Mouse (Mus musculus) midbrain, embryonic 16.5 days (tissue): Measurements from ENCODE around the gene Unc93a2. TPM values are rescaled to one million over a fixed set of nuclear protein-coding genes. Genes with fewer than 3 reads are reported as not detected.
"Not testable (repeated sequence)": the region's sequence is repeated elsewhere in the genome, so short reads cannot be mapped to it uniquely, and the experiment has no call there.

Experiments used
- ATAC-seq: fragments of 200-750 bp; cut with Nextera tagmentation; 2 replicates; pipeline ENCODE4 v1.8.0; 2017; ENCODE audit warnings: moderate TSS enrichment
- H3K27ac ChIP-seq: fragments of 300-500 bp; sonication (generic); 2 replicates; pipeline ENCODE4 v1.5.1; 2014; ENCODE audit warnings: mild to moderate bottlenecking, low read length, mixed read lengths
- H3K27me3 ChIP-seq: fragments of 300-500 bp; sonication (generic); 2 replicates; pipeline ENCODE4 v1.6.1; 2014; ENCODE audit warnings: low read depth, low read length, mixed read lengths; ENCODE audit not compliant: control insufficient read depth, insufficient read depth
- H3K36me3 ChIP-seq: fragments of 300-500 bp; sonication (generic); 2 replicates; pipeline ENCODE4 v1.6.1; 2014; ENCODE audit warnings: mild to moderate bottlenecking, low read length, moderate library complexity, mixed read lengths; ENCODE audit not compliant: control insufficient read depth, insufficient read depth
- H3K4me1 ChIP-seq: fragments of 300-500 bp; sonication (generic); 2 replicates; pipeline ENCODE4 v1.6.1; 2014; ENCODE audit warnings: mild to moderate bottlenecking, low read length, mixed read lengths; ENCODE audit not compliant: control insufficient read depth, insufficient read depth
- H3K4me2 ChIP-seq: fragments of 300-500 bp; sonication (generic); 2 replicates; pipeline ENCODE4 v1.6.1; 2014; ENCODE audit warnings: mild to moderate bottlenecking, low read length, mixed read lengths
- H3K4me3 ChIP-seq: fragments of 300-500 bp; sonication (generic); 2 replicates; pipeline ENCODE4 v1.5.1; 2014; ENCODE audit warnings: low read depth, mild to moderate bottlenecking, low read length, moderate library complexity, mixed read lengths
- H3K9ac ChIP-seq: fragments of 300-500 bp; sonication (generic); 2 replicates; pipeline ENCODE4 v1.6.1; 2014; ENCODE audit warnings: low read depth, low read length, mixed read lengths
- H3K9me3 ChIP-seq: fragments of 300-500 bp; sonication (generic); replicated peaks from 2 replicates; pipeline ENCODE4 v1.6.1; 2014; ENCODE audit warnings: mild to moderate bottlenecking, low read length, mixed read lengths; ENCODE audit not compliant: control insufficient read depth, poor library complexity, severe bottlenecking
- WGBS: fragments of 180-500 bp; shearing (Covaris S2); extraction: QIAGEN DNeasy Blood & Tissue Kit; methylation state at CpG from one replicate; pipeline ENCODE4 v1.1.7; 2014; 5-methylcytosine and 5-hydroxymethylcytosine counted together
- polyA plus RNA-seq: library from polyadenylated mRNA; unstranded; fragments of >200 nt; fragmentation: Nextera tagmentation; extraction: Ambion mirVana; gene quantifications from 2 replicates; pipeline ENCODE4 v1.2.1, GENCODE M21; 2015

Gene Unc93a2
- polyA plus RNA-seq, 1 experiment from 2014 or later = not detected

DNA sequence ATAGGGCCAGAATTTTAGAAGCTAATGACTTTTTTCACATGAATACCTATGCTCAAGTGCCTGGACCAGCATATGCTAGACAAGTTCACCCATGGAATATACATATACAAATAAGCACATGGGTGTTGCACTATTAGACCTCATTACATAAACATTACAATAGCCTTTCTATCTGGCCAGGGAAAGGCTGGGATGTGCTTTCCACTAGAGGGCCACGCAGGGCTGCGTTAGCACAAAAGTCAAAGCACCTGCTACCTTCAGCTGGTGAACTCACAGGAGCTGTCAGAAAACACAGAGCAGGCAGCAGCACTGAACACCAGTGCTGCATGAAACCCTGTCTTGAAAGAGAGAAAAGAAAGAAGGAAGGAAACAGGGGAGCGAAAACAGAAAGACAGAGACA is 7.4 kb downstream of the Unc93a2 start:
- not testable (repeated sequence) for H3K9me3 ChIP-seq, H3K9ac ChIP-seq, H3K27ac ChIP-seq, H3K36me3 ChIP-seq, H3K4me2 ChIP-seq, H3K4me3 ChIP-seq, H3K27me3 ChIP-seq, H3K4me1 ChIP-seq
- WGBS = 7% methylated on average over 2 of the region's 3 CpGs
- peak; percentile 47; the same call in 1 of the 2 replicates for ATAC-seq

DNA sequence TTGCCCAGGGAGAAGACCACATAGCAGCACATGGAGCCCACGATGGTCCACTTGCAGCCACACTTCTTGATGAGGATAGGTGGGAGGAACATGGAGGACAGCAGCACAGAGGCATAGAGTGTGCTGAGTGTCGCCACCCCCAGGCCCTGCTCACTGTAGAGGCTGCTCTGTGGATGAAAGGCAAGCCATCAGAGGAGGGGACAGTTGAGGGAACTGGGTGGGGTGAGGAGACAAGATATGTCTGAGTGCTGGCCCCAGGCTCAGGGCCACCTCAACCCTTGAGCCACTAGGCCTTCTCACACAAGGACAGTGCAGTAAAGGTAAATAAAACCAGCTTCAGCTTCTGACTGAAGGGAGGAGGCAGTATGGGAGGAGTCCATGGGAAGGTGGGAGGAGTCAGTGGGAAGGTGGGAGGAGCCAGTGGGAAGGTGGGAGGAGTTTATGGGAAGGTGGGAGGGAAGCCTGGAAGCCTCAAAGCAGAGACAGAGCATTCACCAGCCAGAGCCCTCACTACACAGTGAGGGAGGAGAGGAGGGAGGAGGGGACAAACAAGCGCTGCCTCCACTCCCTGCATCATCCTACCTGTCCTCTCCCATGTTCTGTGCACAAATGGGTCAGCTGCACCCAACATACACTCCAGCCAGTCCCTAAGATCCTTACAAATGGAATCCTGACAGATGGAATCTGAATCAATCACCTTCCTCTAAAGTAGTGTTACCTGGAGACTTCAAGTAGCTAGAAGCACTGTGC is 8.1 kb downstream of the Unc93a2 start:
- H3K36me3 ChIP-seq, H3K9ac ChIP-seq, H3K4me2 ChIP-seq, H3K9me3 ChIP-seq, H3K27ac ChIP-seq, H3K4me3 ChIP-seq, H3K4me1 ChIP-seq, H3K27me3 ChIP-seq: not testable (repeated sequence)
- 100% methylated on average over 1 of the region's 3 CpGs for WGBS
- ATAC-seq = peak; percentile 73

DNA sequence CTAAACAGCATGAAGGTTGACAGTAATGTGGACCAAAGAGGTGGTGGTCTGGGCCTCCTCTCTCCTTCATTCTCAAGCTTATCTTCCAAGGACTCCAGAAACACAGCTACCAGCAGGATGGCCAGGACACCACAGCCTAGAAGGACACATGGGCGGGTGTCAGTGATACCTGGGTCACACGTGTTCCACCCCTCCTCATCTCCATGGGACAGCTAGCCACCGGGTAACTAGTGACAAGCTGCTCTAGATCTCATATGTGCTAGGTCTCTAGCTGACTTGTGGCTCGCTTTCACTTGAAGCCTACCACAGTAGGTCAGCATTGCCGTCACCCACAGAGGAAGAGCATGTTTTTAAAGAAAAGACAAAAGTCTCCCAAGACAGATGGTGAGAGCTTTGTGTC is 13.4 kb downstream of the Unc93a2 start, which contains the start of gene Gm49630:
Gene Gm49630, minus strand, starts transcription at position 101 of the 400 bp plus-strand sequence.
- 100% methylated on average over 2 of the region's 5 CpGs for WGBS
- H3K4me3 ChIP-seq, H3K27ac ChIP-seq, H3K9ac ChIP-seq, H3K36me3 ChIP-seq, H3K27me3 ChIP-seq, ATAC-seq, H3K9me3 ChIP-seq, H3K4me2 ChIP-seq, H3K4me1 ChIP-seq: not testable (repeated sequence)

DNA sequence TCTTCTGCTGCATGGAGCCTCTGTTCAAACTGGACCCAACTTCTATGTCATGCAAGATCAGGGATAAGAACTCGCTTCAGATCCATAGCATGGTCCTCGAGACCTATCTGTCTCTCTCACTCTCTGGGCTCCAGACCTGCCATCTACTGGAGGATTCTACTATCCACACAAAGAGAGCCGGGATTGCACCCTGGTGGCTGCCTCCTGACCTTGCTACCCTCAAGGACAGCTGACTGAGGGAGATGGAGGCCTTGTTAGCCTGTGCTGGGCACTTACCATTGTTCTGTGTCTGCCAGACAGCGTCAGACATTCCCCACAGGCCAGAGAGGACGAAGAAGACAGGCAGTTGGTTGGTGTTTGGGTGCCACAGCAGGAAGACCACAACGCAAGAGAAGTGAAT is 15.9 kb downstream of the Unc93a2 start:
- H3K4me1 ChIP-seq, H3K9me3 ChIP-seq, ATAC-seq, H3K9ac ChIP-seq, H3K4me3 ChIP-seq, H3K36me3 ChIP-seq, H3K27me3 ChIP-seq, H3K4me2 ChIP-seq, H3K27ac ChIP-seq: not testable (repeated sequence)
- 89% methylated on average over 3 of the region's 6 CpGs for WGBS

DNA sequence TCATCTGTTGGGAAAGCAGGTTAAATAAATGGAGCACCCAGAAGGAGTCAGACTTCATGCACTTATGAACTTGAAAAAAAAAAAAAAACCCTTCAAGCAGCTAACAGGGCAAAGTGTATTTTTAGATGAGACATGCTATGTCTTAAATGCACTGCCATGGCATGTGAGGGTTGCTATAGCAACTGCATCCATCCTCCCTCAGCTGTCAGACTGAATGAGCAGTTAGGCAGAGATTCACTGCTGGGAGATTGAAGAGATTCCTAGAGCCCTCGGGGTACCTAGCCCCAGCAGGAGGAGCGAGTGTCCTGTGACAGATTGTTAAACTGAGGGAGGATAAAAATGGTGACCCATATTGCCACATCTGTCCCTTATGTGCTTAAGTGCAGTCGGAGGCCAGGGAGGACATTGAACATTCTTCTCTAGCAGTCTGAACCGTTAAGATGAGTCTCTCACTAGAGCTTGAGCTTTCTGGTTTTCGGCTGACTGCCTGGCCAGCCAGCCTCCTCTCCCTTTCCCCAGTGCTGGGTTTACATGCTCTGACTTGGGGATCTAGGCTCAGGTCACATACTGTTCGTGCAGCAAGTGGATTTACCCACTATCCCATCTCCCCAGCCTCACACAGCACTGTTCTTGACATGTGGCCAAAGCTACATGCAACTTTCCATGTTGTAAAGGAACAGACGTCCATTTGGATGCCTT is 18.4 kb downstream of the Unc93a2 start:
- not testable (repeated sequence) for H3K4me3 ChIP-seq, H3K9me3 ChIP-seq, H3K27me3 ChIP-seq, H3K4me1 ChIP-seq, H3K4me2 ChIP-seq, H3K9ac ChIP-seq, H3K36me3 ChIP-seq
- H3K27ac ChIP-seq = peak overlapping the region; percentile 60; the same call in 1 of the 2 replicates
- peak; percentile 96 for ATAC-seq
- WGBS = 13% methylated on average over 4 of the region's 7 CpGs

DNA sequence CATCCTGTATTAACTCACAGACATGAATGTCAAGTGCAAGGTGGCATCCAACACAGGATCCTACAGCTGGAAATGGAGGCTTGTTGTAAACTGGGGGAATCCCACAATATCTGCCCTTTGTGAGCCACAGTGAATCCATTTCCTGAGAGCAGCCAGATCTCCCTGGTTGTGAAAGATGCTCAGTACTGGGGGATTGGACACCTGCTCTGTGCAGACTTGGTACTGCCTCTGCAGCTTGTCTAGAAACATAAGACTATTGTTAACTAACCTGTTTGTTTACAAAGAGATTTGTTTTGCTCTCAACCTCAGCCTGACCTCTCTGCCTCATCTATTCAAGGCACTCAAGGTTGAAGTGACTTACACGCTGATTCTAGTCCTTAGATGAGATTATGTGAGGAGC is 19.0 kb downstream of the Unc93a2 start:
- H3K4me3 ChIP-seq, H3K4me1 ChIP-seq, H3K9me3 ChIP-seq, H3K36me3 ChIP-seq, H3K4me2 ChIP-seq, H3K9ac ChIP-seq, H3K27me3 ChIP-seq: not testable (repeated sequence)
- peak; percentile 50; the same call in 1 of the 2 replicates for ATAC-seq
- peak overlapping the region; percentile 70 for H3K27ac ChIP-seq
- WGBS = no CpG with 5 or more reads among the region's 1 CpGs

DNA sequence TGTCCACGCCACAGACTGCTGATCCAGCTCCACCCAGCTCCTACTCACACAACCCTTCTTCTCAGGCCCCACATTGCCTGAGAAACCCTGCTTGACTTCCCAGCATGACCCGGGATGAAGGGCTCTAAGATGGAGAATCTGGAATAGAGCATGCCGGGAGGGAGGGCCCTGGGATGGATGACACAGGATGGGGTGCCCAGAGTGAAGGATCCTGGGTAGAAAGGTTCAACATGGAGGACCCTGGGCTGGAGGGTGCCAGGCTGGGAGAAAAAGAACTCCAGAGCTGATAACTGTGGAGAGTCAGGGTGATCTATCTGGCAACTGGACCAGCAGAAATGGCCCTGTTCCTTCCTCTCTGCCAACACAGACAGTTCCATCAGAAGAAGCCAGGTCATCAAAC is 19.6 kb downstream of the Unc93a2 start:
- H3K27ac ChIP-seq, ATAC-seq, H3K4me1 ChIP-seq, H3K9ac ChIP-seq, H3K4me2 ChIP-seq, H3K27me3 ChIP-seq, H3K4me3 ChIP-seq, H3K9me3 ChIP-seq, H3K36me3 ChIP-seq: not testable (repeated sequence)
- 100% methylated on average over 1 of the region's 3 CpGs for WGBS

DNA sequence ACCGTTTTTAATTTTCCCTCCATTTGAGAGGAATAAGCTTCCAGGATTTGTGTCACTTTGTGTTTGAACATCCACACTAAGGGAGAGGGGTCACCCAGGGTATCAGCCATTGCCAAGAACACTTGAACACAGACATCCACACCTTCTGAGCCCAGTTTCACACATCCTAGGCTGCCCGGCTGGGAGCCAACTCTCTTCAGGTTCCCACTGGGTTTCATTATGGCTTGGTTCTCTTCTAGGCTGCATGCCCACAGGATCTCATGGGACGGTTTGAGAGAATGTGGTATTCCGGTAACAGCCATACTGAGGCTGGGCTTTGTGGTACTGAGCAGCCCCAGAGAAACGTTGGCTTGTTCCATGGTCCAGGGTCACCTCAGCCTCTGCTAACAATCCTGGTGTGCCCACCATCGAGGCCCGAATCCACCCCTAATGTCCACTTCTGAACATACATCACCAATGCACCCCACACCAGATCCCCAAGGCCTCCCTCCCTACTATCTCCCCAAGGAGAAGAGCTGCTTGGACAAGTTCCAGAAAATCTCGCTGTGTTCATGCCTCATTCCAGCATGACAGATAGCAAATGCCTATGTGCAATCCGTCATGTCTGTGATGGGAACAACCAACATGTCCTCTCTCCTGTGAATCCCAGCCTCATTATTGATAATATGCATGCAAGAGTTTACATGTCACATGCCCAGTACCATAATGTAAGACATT is 24.4 kb downstream of the Unc93a2 start:
- WGBS = 84% methylated on average over 7 of the region's 9 CpGs
- ATAC-seq = not testable (repeated sequence)

DNA sequence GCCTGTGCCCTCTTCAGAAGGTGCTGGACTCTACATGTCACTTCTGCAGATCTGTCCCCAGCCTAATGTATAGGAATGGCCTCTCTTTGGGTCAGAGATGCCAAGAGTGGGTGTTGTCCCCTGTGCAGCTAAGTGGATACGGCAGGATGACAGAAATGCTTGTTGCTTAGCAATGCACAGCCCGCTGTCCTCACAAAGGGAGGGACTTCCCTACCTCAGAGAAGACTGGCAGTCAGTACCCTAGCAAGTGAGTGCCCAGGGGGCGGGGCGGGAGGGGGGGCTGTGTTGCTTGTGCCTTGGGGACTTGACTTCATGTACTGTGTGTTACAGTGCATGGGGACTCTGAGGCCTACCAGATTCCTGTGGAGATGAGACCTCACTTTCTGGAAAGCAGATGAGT is 25.5 kb downstream of the Unc93a2 start:
- H3K27me3 ChIP-seq, H3K36me3 ChIP-seq, H3K27ac ChIP-seq, H3K4me1 ChIP-seq, H3K4me2 ChIP-seq, H3K4me3 ChIP-seq, H3K9me3 ChIP-seq, H3K9ac ChIP-seq: not testable (repeated sequence)
- 60% methylated on average over 4 of the region's 4 CpGs for WGBS
- peak; percentile 25; the same call in 1 of the 2 replicates for ATAC-seq

More for the DNA sequence above, 24.4 kb downstream of the Unc93a2 start:
- H3K4me2 ChIP-seq, H3K9ac ChIP-seq, H3K4me3 ChIP-seq, H3K27ac ChIP-seq, H3K9me3 ChIP-seq, H3K27me3 ChIP-seq, H3K4me1 ChIP-seq, H3K36me3 ChIP-seq: not testable (repeated sequence)
